Mouse (Mus musculus): Measurements from ENCODE around the gene Tecpr1. TPM values are rescaled to one million over a fixed set of nuclear protein-coding genes. Genes with fewer than 3 reads are reported as not detected.

The Tecpr1 gene
- polyA plus RNA-seq, 1 experiment from 2014 or later = 15.4 TPM

GRCm38 (mm10) chr5:144219306-144219705 lies 4.1 kb downstream of the Tecpr1 start:
- Histone ChIP-seq H3K9me3 (ENCODE audit: control insufficient read depth, low read length) (no peaks in the 10 kb centered on the region), H3K27me3 (ENCODE audit: control insufficient read depth, insufficient read depth, low read length) (no peaks in the 10 kb centered on the region), H3K36me3 (ENCODE audit: control insufficient read depth, insufficient read depth, low read length) (no peaks in the 10 kb centered on the region), H3K4me1 (replicated peaks; ENCODE audit: control insufficient read depth, insufficient read depth) (peaks cover 3% of the 10 kb centered on the region; the same call in 1 of the 2 replicates), H3K9ac (ENCODE audit: low read length) (no peak overlapping the region), H3K4me2 (replicated peaks; ENCODE audit: low read depth) (no peak overlapping the region), H3K4me3 (ENCODE audit: low read depth, low read length) (no peak overlapping the region), H3K27ac (replicated peaks) (no peak overlapping the region)
- no peak for TF ChIP-seq EP300 (optimal IDR thresholded peaks at IDR 0.05)
- TF ChIP-seq CTCF (IDR thresholded peaks at IDR 0.05; ENCODE audit: low read depth) = no peak
- WGBS = 74% methylated on average over 12 of the region's 12 CpGs
- DNase-seq (ENCODE audit: low spot score) = no peak
- no peak for ATAC-seq (ENCODE audit: low FRiP score, low TSS enrichment)

DNA sequence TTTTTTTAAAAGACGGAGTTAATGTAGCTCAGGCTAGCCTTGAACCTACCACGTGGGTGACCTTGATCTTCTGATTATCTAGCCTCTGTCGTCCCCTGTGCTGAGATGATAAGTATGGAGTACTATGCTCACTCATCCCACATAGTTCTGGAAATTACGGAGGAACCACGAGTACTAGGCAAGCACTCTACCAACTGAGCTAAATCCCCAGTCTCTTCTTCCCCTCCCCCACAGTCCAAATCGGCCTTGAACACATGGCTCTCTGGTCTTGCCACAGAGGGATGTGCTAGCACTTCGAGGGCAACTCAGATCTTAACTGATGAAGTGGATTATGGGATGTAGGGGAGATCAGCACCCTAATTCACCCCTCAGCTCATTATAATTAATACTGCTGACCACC lies 5.4 kb downstream of the Tecpr1 start:
- ATAC-seq (ENCODE audit: low FRiP score, low TSS enrichment) (no peak), DNase-seq (ENCODE audit: low spot score) (no peak)
- no peaks in the 10 kb centered on the region for H3K27me3 ChIP-seq (ENCODE audit: control insufficient read depth, insufficient read depth, low read length)
- no peak overlapping the region for H3K4me3 ChIP-seq (ENCODE audit: low read depth, low read length)
- H3K9ac ChIP-seq (ENCODE audit: low read length) = no peak overlapping the region
- peaks cover 5% of the 10 kb centered on the region for H3K36me3 ChIP-seq (ENCODE audit: control insufficient read depth, insufficient read depth, low read length)
- 88% methylated on average over 7 of the region's 7 CpGs for WGBS
- TF ChIP-seq EP300 (optimal IDR thresholded peaks at IDR 0.05) (no peak), CTCF (IDR thresholded peaks at IDR 0.05; ENCODE audit: low read depth) (no peak)
- no peak overlapping the region for H3K4me2 ChIP-seq (replicated peaks; ENCODE audit: low read depth)
- H3K4me1 ChIP-seq (replicated peaks; ENCODE audit: control insufficient read depth, insufficient read depth) = peaks cover 3% of the 10 kb centered on the region; the same call in 1 of the 2 replicates
- no peaks in the 10 kb centered on the region for H3K9me3 ChIP-seq (ENCODE audit: control insufficient read depth, low read length)
- no peak overlapping the region for H3K27ac ChIP-seq (replicated peaks)

DNA sequence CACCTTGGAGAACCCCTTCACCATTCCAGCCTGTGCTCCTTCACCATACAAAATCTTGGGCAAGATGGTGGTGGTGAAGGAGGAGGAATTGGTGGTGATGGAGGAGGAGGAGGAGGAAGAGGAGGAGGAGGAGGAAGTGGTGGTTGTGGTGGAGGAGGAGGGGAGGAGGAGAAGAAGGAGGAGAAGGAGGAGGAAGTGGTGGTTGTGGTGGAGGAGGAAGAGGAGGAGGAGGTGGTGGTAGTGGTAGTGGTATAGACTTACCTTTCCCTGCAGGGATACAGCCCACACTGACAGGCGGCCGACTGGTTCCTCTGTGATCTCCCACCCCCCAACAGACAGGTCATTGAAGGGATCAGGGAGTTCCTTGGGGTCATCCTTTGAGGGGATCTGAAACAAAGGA lies 7.4 kb downstream of the Tecpr1 start:
- H3K4me2 ChIP-seq (replicated peaks; ENCODE audit: low read depth) = no peak overlapping the region
- H3K4me1 ChIP-seq (replicated peaks; ENCODE audit: control insufficient read depth, insufficient read depth) = no peaks in the 10 kb centered on the region
- WGBS = 92% methylated on average over 2 of the region's 2 CpGs
- TF ChIP-seq CTCF (IDR thresholded peaks at IDR 0.05; ENCODE audit: low read depth) (no peak), EP300 (optimal IDR thresholded peaks at IDR 0.05) (no peak)
- H3K27ac ChIP-seq (replicated peaks) = no peak overlapping the region
- peaks cover 10% of the 10 kb centered on the region for H3K36me3 ChIP-seq (ENCODE audit: control insufficient read depth, insufficient read depth, low read length)
- no peak for DNase-seq (ENCODE audit: low spot score)
- H3K4me3 ChIP-seq (ENCODE audit: low read depth, low read length) = no peak overlapping the region
- H3K9me3 ChIP-seq (ENCODE audit: control insufficient read depth, low read length) = no peaks in the 10 kb centered on the region
- H3K27me3 ChIP-seq (ENCODE audit: control insufficient read depth, insufficient read depth, low read length) = no peaks in the 10 kb centered on the region
- H3K9ac ChIP-seq (ENCODE audit: low read length) = no peak overlapping the region
- no peak for ATAC-seq (ENCODE audit: low FRiP score, low TSS enrichment)

DNA sequence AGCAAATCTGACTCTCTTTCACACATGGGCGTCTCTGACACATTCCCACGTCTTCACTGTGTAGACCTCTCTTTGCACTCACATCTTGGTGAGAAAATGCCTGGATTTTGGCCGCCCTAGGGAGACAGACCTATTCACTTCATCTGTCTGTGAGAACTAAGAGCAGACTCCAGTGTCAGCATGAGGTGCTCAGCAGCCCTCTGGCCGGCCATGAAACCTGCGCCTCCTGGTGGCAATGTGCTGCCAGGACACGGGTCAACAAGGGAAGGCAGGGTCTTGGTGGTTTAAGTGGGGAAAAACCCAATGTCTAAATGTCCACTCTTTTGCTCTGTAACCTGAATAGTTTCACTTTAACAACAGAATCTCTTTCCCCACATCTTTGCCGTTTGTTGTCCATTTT lies 9.0 kb downstream of the Tecpr1 start:
- H3K4me2 ChIP-seq (replicated peaks; ENCODE audit: low read depth) = no peak overlapping the region
- DNase-seq (ENCODE audit: low spot score) = peak; percentile 72
- no peak for ATAC-seq (ENCODE audit: low FRiP score, low TSS enrichment)
- H3K4me1 ChIP-seq (replicated peaks; ENCODE audit: control insufficient read depth, insufficient read depth) = no peaks in the 10 kb centered on the region
- H3K36me3 ChIP-seq (ENCODE audit: control insufficient read depth, insufficient read depth, low read length) = peaks cover 14% of the 10 kb centered on the region
- H3K27ac ChIP-seq (replicated peaks) = no peak overlapping the region
- H3K9me3 ChIP-seq (ENCODE audit: control insufficient read depth, low read length) = no peaks in the 10 kb centered on the region
- H3K27me3 ChIP-seq (ENCODE audit: control insufficient read depth, insufficient read depth, low read length) = no peaks in the 10 kb centered on the region
- TF ChIP-seq EP300 (optimal IDR thresholded peaks at IDR 0.05) = no peak
- TF ChIP-seq CTCF (IDR thresholded peaks at IDR 0.05; ENCODE audit: low read depth) = peak; percentile 92
- no peak overlapping the region for H3K9ac ChIP-seq (ENCODE audit: low read length)
- WGBS = 35% methylated on average over 7 of the region's 7 CpGs
- no peak overlapping the region for H3K4me3 ChIP-seq (ENCODE audit: low read depth, low read length)

GRCm38 (mm10) chr5:144207478-144207877 lies 15.9 kb downstream of the Tecpr1 start:
- no peak overlapping the region for H3K9ac ChIP-seq (ENCODE audit: low read length)
- no peaks in the 10 kb centered on the region for H3K27me3 ChIP-seq (ENCODE audit: control insufficient read depth, insufficient read depth, low read length)
- no peaks in the 10 kb centered on the region for H3K4me1 ChIP-seq (replicated peaks; ENCODE audit: control insufficient read depth, insufficient read depth)
- WGBS = 49% methylated on average over 11 of the region's 11 CpGs
- H3K9me3 ChIP-seq (ENCODE audit: control insufficient read depth, low read length) = no peaks in the 10 kb centered on the region
- H3K4me3 ChIP-seq (ENCODE audit: low read depth, low read length) = no peak overlapping the region
- no peak overlapping the region for H3K27ac ChIP-seq (replicated peaks)
- DNase-seq (ENCODE audit: low spot score) = peak; percentile 51
- H3K36me3 ChIP-seq (ENCODE audit: control insufficient read depth, insufficient read depth, low read length) = peaks cover 32% of the 10 kb centered on the region
- no peak overlapping the region for H3K4me2 ChIP-seq (replicated peaks; ENCODE audit: low read depth)
- 0 out of 2 replicates have a peak, but pooled peaks have one; percentile 36 for ATAC-seq (ENCODE audit: low FRiP score, low TSS enrichment)
- no peak for TF ChIP-seq EP300 (optimal IDR thresholded peaks at IDR 0.05)
- TF ChIP-seq CTCF (IDR thresholded peaks at IDR 0.05; ENCODE audit: low read depth) = peak; percentile 90

DNA sequence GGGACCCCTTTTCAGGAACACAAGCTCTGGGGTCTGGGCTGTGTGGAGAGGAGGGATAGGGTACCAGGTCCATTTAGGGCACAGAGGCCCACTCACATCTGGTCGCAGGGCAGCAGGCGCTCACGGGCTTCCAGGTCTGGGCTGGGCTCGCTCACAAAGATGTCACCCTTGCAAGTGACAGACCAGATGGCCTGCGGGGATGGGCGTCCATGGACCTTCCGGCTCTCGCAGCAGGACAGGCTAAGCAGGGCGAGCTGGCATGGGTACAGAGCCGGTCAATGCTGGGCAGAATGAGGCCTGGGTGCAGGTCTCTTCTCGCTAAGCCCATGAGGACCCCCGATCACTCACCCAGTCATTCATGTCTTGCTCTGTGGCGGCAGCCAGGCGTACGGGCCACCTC lies 17.3 kb downstream of the Tecpr1 start:
- no peaks in the 10 kb centered on the region for H3K9me3 ChIP-seq (ENCODE audit: control insufficient read depth, low read length)
- no peak for DNase-seq (ENCODE audit: low spot score)
- no peak for TF ChIP-seq EP300 (optimal IDR thresholded peaks at IDR 0.05)
- no peak for TF ChIP-seq CTCF (IDR thresholded peaks at IDR 0.05; ENCODE audit: low read depth)
- no peak overlapping the region for H3K4me2 ChIP-seq (replicated peaks; ENCODE audit: low read depth)
- H3K4me3 ChIP-seq (ENCODE audit: low read depth, low read length) = no peak overlapping the region
- H3K9ac ChIP-seq (ENCODE audit: low read length) = no peak overlapping the region
- no peak overlapping the region for H3K27ac ChIP-seq (replicated peaks)
- no peaks in the 10 kb centered on the region for H3K27me3 ChIP-seq (ENCODE audit: control insufficient read depth, insufficient read depth, low read length)
- WGBS = 96% methylated on average over 15 of the region's 15 CpGs
- no peak for ATAC-seq (ENCODE audit: low FRiP score, low TSS enrichment)
- H3K4me1 ChIP-seq (replicated peaks; ENCODE audit: control insufficient read depth, insufficient read depth) = no peaks in the 10 kb centered on the region
- peaks cover 31% of the 10 kb centered on the region for H3K36me3 ChIP-seq (ENCODE audit: control insufficient read depth, insufficient read depth, low read length)
